Mouse (Mus musculus) lung, postnatal 0 days (tissue): ENCODE data around the gene Stk11ip. TPM values are rescaled to one million over a fixed set of nuclear protein-coding genes. Genes with fewer than 3 reads are reported as not detected.

Source experiments
- ATAC-seq: fragments of 200-750 bp; cut with Nextera tagmentation; 2 replicates; pipeline ENCODE4 v1.8.0; 2017; ENCODE audit warnings: moderate library complexity
- DNase-seq: peaks from one replicate; pipeline ENCODE4 v3.0.0-alpha.2; 2016; ENCODE audit warnings: low spot score
- H3K27ac ChIP-seq: fragments of 300-500 bp; sonication (generic); 2 replicates; pipeline ENCODE4 v1.5.1; 2014; ENCODE audit warnings: antibody characterized with exemption, mild to moderate bottlenecking, low read length, mixed read lengths
- H3K27me3 ChIP-seq: fragments of 300-500 bp; sonication (generic); replicated peaks from 2 replicates; pipeline ENCODE4 v1.6.1; 2014; ENCODE audit warnings: low read length, mixed read lengths; ENCODE audit not compliant: insufficient read depth
- H3K36me3 ChIP-seq: fragments of 300-500 bp; sonication (generic); 2 replicates; pipeline ENCODE4 v1.6.1; 2014; ENCODE audit warnings: low read length, mixed read lengths; ENCODE audit not compliant: insufficient read depth
- H3K4me1 ChIP-seq: fragments of 300-500 bp; sonication (generic); 2 replicates; pipeline ENCODE4 v1.6.1; 2014; ENCODE audit warnings: antibody characterized with exemption, low read depth, low read length, mixed read lengths; ENCODE audit not compliant: insufficient read depth
- H3K4me2 ChIP-seq: fragments of 300-500 bp; sonication (generic); replicated peaks from 2 replicates; pipeline ENCODE4 v1.6.1; 2014; ENCODE audit warnings: low read depth, mild to moderate bottlenecking, low read length, moderate library complexity, mixed read lengths
- H3K4me3 ChIP-seq: fragments of 300-500 bp; sonication (generic); 2 replicates; pipeline ENCODE4 v1.5.1; 2014; ENCODE audit warnings: low read depth, low read length
- H3K9ac ChIP-seq: fragments of 300-500 bp; sonication (generic); replicated peaks from 2 replicates; pipeline ENCODE4 v1.6.1; 2014; ENCODE audit warnings: low read depth, mild to moderate bottlenecking
- H3K9me3 ChIP-seq: fragments of 300-500 bp; sonication (generic); 2 replicates; pipeline ENCODE4 v1.6.1; 2016; ENCODE audit warnings: low read length, mixed read lengths
- CTCF ChIP-seq: IDR thresholded peaks from 2 replicates; pipeline ENCODE4 v1.5.1; 2016; ENCODE audit warnings: antibody characterized with exemption, mild to moderate bottlenecking
- EP300 ChIP-seq: IDR thresholded peaks from 2 replicates; pipeline ENCODE4 v1.6.1; 2016; ENCODE audit warnings: antibody characterized with exemption, mild to moderate bottlenecking, control low read depth
- WGBS: fragments of 180-500 bp; shearing (Covaris S2); extraction: QIAGEN DNeasy Blood & Tissue Kit; methylation state at CpG from one replicate; pipeline ENCODE4 v1.1.7; 2014; 5-methylcytosine and 5-hydroxymethylcytosine counted together
- polyA plus RNA-seq: library from polyadenylated mRNA; unstranded; fragments of >200 nt; fragmentation: Nextera tagmentation; extraction: Ambion mirVana; gene quantifications from 2 replicates; pipeline ENCODE4 v1.2.1, GENCODE M21; 2015

Gene Stk11ip
- polyA plus RNA-seq, 1 experiment from 2014 or later: 13.2 TPM

DNA sequence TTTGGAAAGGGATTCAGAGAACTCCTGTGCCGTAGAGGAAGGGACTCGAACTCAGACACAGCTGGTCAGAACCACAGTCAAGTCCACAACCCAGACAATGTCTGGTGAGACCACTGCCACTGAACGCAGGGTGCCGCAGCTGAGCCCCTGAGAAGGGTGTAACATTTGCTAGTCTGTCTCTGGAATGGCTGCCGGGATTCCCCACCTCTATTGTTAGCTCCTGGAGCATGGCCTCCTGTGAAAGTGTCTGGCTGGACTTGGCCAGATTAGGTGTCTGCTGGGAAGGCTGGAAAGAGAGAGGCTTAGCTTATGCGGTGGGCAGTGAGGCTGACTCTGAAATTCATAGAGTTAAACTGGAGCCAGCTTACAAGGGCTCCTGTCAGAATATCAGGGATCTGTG, 49.1 kb downstream of the Stk11ip start:
- Histone ChIP-seq H3K27ac (no peak overlapping the region), H3K9ac (no peak overlapping the region), H3K9me3 (no peaks in the 10 kb centered on the region), H3K36me3 (no peaks in the 10 kb centered on the region), H3K4me2 (no peak overlapping the region), H3K27me3 (no peaks in the 10 kb centered on the region), H3K4me1 (no peaks in the 10 kb centered on the region), H3K4me3 (no peak overlapping the region)
- DNase-seq (no peak), ATAC-seq (no peak)
- no peak for TF ChIP-seq CTCF
- TF ChIP-seq EP300: no peak
- 63% methylated on average over 6 of the region's 6 CpGs for WGBS

GRCm38 (mm10) chr1:75572776-75573175, 51.4 kb downstream of the Stk11ip start:
- H3K9me3 ChIP-seq: no peaks in the 10 kb centered on the region
- H3K4me1 ChIP-seq: no peaks in the 10 kb centered on the region
- H3K4me2 ChIP-seq: no peak overlapping the region
- DNase-seq (no peak), ATAC-seq (no peak)
- H3K27ac ChIP-seq: no peak overlapping the region
- no peak for TF ChIP-seq EP300
- TF ChIP-seq CTCF: no peak
- no peak overlapping the region for H3K4me3 ChIP-seq
- no peaks in the 10 kb centered on the region for H3K36me3 ChIP-seq
- 72% methylated on average over 6 of the region's 6 CpGs for WGBS
- H3K27me3 ChIP-seq: no peaks in the 10 kb centered on the region
- H3K9ac ChIP-seq: no peak overlapping the region

DNA sequence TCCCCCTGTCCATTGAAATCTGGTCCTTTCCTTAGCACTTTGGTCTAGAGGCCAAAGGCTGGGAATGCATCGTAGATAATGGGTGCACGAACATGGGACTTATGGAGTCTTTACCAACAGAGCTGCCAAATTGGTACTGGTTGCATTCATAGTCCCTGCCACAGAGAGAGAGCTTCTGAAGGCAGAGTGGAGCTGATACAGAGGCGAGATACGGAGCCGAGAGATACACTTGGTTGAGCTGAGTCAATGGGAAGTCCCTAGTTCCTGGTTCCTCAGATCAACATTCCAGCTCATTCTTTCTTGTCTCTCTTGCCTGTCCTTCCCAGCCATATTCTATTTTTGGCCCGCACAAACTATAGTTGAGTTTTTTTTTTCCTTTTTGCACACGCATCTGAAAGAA, 52.4 kb downstream of the Stk11ip start:
- H3K4me2 ChIP-seq: no peak overlapping the region
- H3K4me3 ChIP-seq: no peak overlapping the region
- H3K4me1 ChIP-seq: no peaks in the 10 kb centered on the region
- no peak for DNase-seq
- H3K36me3 ChIP-seq: no peaks in the 10 kb centered on the region
- no peak for ATAC-seq
- H3K27ac ChIP-seq: no peak overlapping the region
- H3K27me3 ChIP-seq: no peaks in the 10 kb centered on the region
- no peaks in the 10 kb centered on the region for H3K9me3 ChIP-seq
- no peak for TF ChIP-seq EP300
- TF ChIP-seq CTCF: no peak
- no peak overlapping the region for H3K9ac ChIP-seq
- 72% methylated on average over 7 of the region's 7 CpGs for WGBS

DNA sequence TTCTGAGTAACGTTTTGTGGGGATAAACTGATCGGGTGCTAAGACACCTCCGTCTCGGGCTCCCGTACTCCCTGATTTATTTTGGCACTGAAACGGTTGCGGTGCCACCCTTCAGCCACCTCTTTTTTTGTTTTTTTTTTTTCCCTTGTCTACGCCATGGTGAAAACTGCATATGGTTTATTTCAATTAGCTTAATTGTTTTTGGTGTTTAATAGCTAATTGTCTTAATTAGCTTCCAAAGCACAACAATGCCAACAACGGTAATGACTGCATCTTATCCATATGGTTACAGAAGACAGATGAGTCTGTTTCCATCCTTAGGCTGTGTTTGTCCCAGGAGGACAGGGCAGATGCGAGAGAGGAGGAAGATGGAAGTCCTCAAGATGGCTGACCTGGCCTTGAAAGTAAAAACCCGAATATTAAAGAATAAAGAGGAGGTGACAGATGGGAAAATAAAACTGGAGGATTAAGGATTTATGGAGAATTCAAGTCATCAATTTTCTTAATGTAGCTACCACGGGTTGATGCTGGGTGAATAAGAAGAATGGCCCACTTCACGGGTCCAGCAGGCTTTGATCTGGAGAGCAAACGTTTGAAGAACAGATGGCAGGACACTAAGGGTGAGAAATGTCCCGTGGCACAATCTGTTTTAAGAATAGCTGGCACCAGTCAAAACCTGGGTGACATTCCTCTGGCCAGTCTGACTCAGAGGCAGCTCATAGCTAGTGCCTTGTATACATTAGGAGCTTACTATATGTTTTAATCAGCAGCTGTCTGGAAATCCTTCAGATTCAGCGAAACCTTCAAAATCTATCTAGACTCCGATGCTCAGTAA, 53.4 kb downstream of the Stk11ip start:
- WGBS: 63% methylated on average over 17 of the region's 17 CpGs
- DNase-seq: no peak
- no peak for ATAC-seq

DNA sequence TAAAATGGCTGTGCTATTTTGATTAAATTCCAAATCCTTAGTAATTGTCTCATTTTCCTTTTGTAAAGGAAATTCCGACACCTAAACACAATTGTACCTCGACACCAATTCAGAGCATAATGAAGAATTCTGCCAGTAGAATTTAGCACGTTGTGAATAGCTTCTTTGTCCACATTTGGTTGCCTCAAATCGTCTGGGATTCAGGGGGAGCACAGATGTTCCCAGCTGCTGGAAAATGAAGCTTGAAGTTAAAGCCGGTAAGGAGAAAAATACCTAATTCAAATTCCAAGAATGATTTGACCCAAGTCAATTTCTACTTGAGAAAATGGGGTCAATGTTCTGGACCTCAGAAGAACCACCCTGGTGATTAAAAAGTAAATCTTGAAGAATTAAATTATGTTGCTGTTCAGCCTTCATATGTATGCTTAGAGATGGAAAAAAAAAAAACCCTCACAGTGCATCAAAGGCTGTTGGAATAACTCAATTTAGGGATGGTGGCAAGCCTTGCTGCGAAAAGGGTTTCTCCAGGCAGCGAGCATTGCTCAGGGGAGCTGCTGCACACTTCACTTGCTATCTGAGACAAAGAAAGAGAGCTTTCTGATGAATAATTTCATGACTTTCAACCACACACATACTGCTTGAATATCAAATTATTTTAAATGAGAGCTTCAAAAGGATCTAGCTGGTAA, 60.8 kb downstream of the Stk11ip start:
- no peak overlapping the region for H3K4me2 ChIP-seq
- 58% methylated on average over 7 of the region's 7 CpGs for WGBS
- H3K4me3 ChIP-seq: no peak overlapping the region
- no peak for ATAC-seq
- no peaks in the 10 kb centered on the region for H3K4me1 ChIP-seq
- DNase-seq: no peak
- no peak for TF ChIP-seq CTCF
- no peak for TF ChIP-seq EP300
- H3K36me3 ChIP-seq: no peaks in the 10 kb centered on the region
- no peak overlapping the region for H3K27ac ChIP-seq
- no peaks in the 10 kb centered on the region for H3K9me3 ChIP-seq
- H3K27me3 ChIP-seq: no peaks in the 10 kb centered on the region
- no peak overlapping the region for H3K9ac ChIP-seq

More for the DNA sequence above, 53.4 kb downstream of the Stk11ip start:
- Histone ChIP-seq H3K4me1 (no peaks in the 10 kb centered on the region), H3K4me2 (no peak overlapping the region), H3K27ac (no peak overlapping the region), H3K9me3 (no peaks in the 10 kb centered on the region), H3K36me3 (no peaks in the 10 kb centered on the region), H3K4me3 (no peak overlapping the region), H3K27me3 (no peaks in the 10 kb centered on the region), H3K9ac (no peak overlapping the region)
- TF ChIP-seq CTCF (no peak), EP300 (no peak)

DNA sequence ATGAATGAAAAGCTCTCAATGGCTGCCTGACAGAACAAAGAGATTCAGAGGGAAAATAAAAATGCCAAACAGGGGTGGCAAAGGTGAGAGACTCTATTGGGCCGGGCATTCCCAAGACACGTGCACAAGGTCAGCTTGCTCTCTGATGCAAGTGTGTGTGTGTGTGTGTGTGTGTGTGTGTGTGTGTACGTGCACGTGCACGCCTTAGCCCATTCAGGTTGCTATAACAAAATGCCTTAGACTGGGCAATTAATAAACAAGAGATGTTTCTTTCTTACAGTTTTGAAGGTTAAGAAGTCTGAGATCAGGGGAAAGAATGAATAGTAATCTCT, 61.3 kb downstream of the Stk11ip start:
- TF ChIP-seq EP300 (no peak), CTCF (no peak)
- no peak overlapping the region for H3K4me2 ChIP-seq
- DNase-seq (no peak), ATAC-seq (no peak)
- H3K27ac ChIP-seq: no peak overlapping the region
- no peak overlapping the region for H3K4me3 ChIP-seq
- no peak overlapping the region for H3K9ac ChIP-seq
- H3K9me3 ChIP-seq: no peaks in the 10 kb centered on the region
- no peaks in the 10 kb centered on the region for H3K4me1 ChIP-seq
- no peaks in the 10 kb centered on the region for H3K27me3 ChIP-seq
- WGBS: 80% methylated on average over 5 of the region's 5 CpGs
- no peaks in the 10 kb centered on the region for H3K36me3 ChIP-seq
